Mouse (Mus musculus) CD4-positive helper T cell, adult 2 months (primary cell): ENCODE measurements around the gene Sspo.

Experiments
- DNase-seq: peaks from one replicate; pipeline ENCODE4 v3.0.0-alpha.2; 2012; ENCODE audit warnings: low read depth, missing footprints, low spot score

Sspo gene

GRCm38 (mm10) chr6:48447929-48448328, at the start of gene Sspo:
TSS of gene Sspo (plus strand) at chr6:48448229.
- DNase-seq = no peak

- no peak for DNase-seq
Measured at GRCm38 (mm10) chr6:48399906-48400305, 48.1 kb upstream of the Sspo start.

GRCm38 (mm10) chr6:48404071-48404470, 44.0 kb upstream of the Sspo start:
- DNase-seq = no peak

GRCm38 (mm10) chr6:48409726-48410343, 38.2 kb upstream of the Sspo start:
- DNase-seq = no peak

- DNase-seq = no peak
Measured at GRCm38 (mm10) chr6:48410551-48410950, 37.5 kb upstream of the Sspo start.

- DNase-seq = no peak
Measured at GRCm38 (mm10) chr6:48411193-48412092, 36.6 kb upstream of the Sspo start.

- DNase-seq = no peak
Measured at GRCm38 (mm10) chr6:48412147-48412546, 35.9 kb upstream of the Sspo start.

- no peak for DNase-seq
Measured at GRCm38 (mm10) chr6:48412662-48413061, 35.4 kb upstream of the Sspo start.

- DNase-seq = no peak
Measured at GRCm38 (mm10) chr6:48413081-48413480, 34.9 kb upstream of the Sspo start.

- DNase-seq = no peak
Measured at GRCm38 (mm10) chr6:48414886-48415285, 33.1 kb upstream of the Sspo start.

- DNase-seq = no peak
Measured at GRCm38 (mm10) chr6:48415636-48416035, 32.4 kb upstream of the Sspo start.

GRCm38 (mm10) chr6:48416486-48416885, 31.5 kb upstream of the Sspo start:
- no peak for DNase-seq

GRCm38 (mm10) chr6:48420647-48421046, 27.4 kb upstream of the Sspo start:
- no peak for DNase-seq

- no peak for DNase-seq
Measured at GRCm38 (mm10) chr6:48423336-48423735, 24.7 kb upstream of the Sspo start.

GRCm38 (mm10) chr6:48424074-48424473, 24.0 kb upstream of the Sspo start:
- no peak for DNase-seq

GRCm38 (mm10) chr6:48426956-48427355, 21.1 kb upstream of the Sspo start:
- DNase-seq = no peak

- no peak for DNase-seq
Measured at GRCm38 (mm10) chr6:48428769-48429557, 19.1 kb upstream of the Sspo start.

- no peak for DNase-seq
Measured at GRCm38 (mm10) chr6:48430748-48431147, 17.3 kb upstream of the Sspo start.

- no peak for DNase-seq
Measured at GRCm38 (mm10) chr6:48432893-48433816, 14.9 kb upstream of the Sspo start.

- no peak for DNase-seq
Measured at GRCm38 (mm10) chr6:48434651-48435050, 13.4 kb upstream of the Sspo start.

GRCm38 (mm10) chr6:48435111-48435510, 12.9 kb upstream of the Sspo start:
- no peak for DNase-seq
